Mouse (Mus musculus): ENCODE results near the gene Spem2. TPM values are rescaled to one million over a fixed set of nuclear protein-coding genes. Genes with fewer than 3 reads are reported as not detected.

The Spem2 gene
- total RNA-seq, 2 experiments from 2014 or later, result not detected

DNA sequence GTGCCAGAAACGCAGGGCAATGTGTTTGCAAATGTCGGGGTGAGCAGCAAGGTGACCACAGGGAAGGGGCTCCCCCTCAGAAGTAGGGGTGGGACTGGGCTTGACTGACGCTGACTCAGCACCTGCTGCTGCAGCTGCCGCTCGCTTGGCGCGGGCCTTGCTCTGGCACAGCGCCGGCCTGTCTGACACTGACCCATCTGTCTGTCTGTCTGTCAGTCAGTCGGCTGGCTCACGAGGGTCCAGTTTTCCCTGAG is 18.2 kb downstream of the Spem2 start:
- peak; percentile 78 to 79 for DNase-seq (ENCODE audit: low spot score in 2 of 2)

DNA sequence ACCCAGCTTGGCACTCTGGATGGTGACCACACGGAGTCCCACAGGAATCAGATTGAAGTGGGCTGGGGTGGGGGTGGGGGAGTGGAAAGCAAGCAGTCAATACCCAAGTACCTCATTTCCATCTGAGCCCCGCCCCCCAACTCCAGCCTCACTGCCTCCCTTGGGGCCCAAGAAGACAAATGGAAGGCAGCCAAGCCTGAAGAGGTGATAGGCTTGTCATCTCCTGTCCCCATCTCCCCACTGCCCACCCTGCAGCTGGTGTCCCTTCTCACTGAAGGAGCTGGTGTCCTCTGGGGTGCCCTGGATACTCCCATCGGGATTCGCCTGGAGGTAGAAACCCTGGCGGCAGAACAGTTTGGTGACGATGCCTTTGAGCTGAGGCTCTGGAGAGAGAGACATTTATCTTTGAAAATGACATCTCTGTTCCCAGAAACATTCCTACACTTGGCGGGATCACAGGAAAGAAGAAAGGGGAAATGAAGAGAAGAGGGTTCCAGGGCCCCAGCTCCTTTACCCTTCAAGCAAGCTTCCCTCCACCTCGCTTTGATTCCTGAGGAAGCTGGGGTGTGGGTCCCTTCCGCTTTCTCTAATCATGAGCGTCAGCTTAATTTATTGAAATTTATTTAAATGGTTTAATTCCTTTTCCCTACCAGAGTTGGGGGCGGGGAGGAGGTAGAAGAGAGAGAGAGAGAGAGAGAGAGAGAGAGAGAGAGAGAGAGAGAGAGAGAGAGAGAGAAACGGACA is 18.7 kb downstream of the Spem2 start:
- DNase-seq (ENCODE audit: low spot score in 2 of 2), result peak; percentile 38 to 46

DNA sequence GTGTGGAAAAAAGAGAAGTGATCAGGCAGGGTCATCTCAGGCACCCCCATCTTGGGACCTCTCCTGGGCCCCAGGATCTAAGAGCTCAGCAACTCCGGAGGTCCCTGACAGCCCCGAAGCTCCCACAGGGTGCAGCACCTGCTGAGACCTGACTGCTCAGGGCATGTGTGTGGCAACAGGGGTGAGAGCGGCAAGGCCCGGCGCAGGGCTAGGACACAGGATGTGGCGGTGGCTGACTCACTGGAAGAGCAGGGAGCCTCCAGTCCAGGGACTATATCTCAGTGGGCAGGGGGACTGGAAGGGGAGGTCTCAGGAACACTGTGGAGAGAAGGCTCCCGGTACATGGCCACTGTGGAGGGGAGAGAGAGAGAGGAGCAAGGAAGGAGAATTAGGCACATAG is 20.3 kb downstream of the Spem2 start:
- DNase-seq (ENCODE audit: low spot score in 2 of 2), result no peak

DNA sequence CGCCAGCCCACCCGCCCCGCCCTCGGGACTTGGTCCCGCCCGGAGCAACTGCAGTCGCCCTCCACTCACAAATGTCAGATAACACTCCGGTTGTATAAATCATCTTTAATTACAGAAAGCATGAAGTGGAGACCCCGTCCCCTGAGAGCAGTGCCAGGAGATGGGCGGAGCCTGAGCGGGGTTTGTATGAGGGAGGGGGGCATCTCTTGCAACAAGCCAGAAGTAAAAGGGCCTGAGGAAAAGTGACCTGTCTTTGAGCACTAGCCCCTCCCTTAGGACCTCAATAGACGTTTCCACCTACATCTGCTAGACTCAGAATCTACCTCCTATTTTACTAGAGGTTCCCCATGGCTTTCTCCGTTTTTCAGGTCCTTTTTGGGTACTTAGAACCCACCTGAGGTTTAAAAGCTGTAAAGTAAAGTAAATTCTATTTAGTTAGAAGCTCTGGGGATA is 22.3 kb downstream of the Spem2 start:
- no peak for DNase-seq (ENCODE audit: low spot score in 2 of 2)

DNA sequence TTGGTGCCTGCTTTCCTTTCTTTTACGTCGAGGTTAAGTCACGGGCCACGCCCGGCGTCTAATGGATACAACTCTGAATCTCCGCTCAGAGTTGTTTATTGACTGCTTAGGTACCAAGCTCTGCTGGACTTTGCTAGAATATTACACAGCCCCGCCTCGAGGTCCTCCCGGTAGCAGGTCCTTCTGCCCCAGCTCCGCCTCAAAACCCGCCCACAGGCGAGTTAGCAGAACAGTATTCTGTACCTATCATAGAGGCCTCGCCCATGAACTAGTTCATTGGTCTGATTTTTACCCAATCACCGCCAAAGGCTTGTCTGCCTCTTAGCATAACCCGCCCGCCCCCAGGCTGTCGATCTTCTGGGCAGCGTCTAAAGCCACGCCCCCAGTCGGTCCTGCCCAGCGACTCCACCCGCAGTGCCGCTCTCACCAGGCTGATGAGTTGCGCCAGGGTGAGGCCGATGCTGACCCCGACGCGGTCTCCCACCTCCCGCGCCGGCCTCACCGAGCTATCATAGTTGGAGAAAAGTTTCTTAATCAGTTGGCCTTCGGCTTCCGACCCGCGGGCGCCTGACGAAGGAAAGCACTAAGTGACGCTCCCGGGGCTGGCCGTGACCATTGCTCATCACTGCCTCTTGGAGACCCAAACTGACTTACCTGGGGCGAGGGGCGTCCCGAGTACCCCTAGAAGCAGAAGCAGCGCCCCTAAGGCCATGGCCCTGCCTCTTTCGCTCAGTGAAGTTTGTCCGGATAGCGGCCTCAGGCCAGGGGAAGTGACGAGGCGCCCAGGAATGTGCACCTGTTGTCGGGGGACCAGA is 22.9 kb downstream of the Spem2 start, which contains the start of gene Chrnb1:
Gene Chrnb1 (minus strand): TSS at position 776 of the 815 bp plus-strand sequence.
- peak; percentile 83 to 88 for DNase-seq (ENCODE audit: low spot score in 2 of 2)

DNA sequence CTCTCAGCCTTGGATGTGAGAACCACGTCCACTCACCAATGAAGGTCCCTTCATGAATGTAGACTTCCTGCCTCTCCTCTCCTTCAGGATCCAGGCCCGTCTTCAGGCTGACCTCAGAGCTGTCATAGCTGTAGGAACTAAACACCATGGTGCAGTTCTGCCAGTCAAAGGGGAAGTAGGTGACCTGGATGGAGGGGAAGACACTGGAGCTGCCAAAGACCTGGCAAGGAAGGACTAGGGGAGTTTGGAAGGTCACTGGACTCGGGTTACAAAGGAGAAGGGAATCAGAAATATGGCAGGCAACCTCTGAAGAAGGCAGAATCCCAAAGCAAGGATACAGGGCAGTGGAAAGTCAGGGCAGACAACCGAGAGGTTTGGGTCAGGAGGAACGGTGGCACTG is 24.8 kb downstream of the Spem2 start:
- no peak for DNase-seq (ENCODE audit: low spot score in 2 of 2)

DNA sequence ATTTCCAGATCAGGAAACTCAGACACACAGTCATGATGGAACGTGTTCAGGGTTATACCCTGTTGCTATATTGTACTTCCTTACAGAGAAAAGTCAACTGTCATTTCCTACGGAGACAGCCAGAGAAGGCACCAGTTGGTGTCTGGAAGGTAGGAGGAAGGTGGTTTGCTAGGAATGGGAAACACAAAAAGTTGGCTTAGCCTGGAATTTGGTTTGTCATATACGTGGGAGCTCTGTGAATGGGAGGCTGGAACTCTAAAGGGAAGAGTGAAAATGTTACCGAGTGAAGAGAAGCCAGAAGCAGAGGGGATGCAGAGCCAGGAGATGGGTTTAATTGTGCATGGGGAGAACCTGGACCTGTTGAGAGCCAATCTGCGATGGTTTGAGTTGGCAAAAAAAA is 26.8 kb downstream of the Spem2 start:
- no peak for DNase-seq (ENCODE audit: low spot score in 2 of 2)

DNA sequence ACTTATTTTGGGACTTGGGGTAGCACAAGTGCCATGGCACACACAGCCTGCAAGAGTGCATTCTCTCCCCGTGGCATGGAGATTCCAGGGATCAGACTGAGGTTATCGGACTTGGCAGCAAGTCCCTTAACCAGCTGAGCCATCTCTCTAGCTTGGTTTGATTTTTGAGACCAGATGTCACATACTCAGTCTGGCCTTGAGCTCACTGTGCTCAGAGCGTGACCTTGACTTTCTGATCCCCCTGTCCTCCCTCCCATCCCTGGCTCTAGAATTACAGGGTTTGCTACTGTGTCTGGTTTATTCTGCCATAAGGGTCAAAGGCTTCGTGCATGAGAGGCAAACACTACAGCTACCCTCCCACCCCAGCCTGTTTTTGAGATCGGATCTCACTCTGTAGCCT is 28.8 kb downstream of the Spem2 start:
- DNase-seq (ENCODE audit: low spot score in 2 of 2), result no peak

DNA sequence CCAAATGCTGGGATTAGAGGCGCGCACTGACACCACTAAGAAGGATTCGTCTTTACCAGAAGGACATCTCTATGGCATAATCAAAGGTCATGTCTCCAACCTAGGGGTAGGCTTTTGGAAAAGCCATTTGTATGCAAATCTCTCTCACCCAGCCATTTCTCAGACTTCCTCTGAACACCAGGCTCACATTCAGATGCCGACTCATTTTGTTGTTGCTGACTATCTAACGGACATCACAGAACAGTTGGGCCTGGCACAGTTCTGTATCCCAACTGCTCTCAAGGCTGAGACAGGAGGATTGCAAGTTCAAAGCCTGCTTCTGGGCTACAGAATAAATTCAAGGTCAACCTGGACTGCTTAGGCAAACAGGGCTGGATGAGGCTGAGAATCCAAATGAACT is 31.0 kb downstream of the Spem2 start:
- DNase-seq (ENCODE audit: low spot score in 2 of 2), result no peak

DNA sequence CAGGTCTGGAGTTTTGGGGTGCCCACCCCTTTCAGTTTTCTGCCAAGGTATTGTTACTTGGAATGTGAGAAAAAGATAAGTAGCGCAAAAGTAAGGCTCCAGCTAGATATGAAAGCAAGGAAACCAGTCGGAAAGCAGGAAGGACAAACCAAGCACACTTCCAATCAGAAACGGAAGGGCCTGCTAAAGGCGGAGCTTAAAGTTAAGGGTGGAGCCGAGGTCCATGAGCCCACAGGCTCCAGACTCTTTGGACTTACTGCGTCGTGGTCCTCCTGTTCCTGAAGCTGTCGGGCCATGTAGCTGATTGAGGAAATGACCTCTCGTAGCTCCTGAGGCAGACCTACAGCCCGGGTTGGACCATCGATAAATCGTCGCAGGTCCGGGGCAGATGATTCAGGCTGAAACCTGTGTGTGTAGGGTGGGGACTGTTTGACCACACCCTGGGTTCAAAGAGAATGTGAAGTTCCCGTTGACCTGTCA is 33.4 kb downstream of the Spem2 start:
- DNase-seq (ENCODE audit: low spot score in 2 of 2), result no peak

DNA sequence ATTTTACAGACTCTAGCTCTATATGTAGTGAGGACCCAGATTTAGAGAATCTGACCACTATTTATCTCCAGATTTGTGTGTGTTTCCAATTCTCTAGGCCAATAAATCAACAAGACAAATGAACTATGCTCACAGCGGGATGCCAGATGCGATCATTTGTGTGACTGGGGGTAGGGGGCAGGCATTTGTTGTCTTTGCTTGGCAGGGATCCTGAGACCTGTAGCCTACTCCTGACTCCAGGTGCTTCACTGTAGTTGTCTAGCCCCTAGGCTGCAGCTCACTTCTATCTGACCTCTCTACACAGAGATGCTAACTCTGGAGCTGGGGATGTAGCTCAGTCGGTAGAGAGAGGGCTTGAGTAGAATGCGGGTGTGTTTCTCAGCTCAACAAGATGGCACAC is 36.4 kb downstream of the Spem2 start:
- no peak for DNase-seq (ENCODE audit: low spot score in 2 of 2)

DNA sequence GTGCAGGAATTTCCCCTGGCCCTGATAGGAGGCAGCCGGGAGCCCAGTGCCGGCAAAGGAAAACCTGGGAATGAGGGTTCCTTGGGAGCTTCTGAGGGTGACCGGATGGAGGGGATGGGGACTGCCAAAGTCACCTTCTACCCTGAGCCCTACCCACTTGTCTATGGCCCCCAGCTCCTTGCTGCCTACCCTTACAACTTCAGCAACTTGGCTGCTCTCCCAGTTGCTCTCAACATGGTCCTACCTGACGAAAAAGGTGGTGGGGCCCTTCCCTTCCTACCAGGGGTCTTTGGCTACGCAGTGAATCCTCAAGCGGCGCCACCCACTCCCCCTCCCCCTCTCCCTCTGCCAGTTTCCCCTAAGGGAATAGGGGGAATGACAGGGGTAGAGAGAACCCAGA is 39.3 kb downstream of the Spem2 start:
- DNase-seq (ENCODE audit: low spot score in 2 of 2), result no peak

DNA sequence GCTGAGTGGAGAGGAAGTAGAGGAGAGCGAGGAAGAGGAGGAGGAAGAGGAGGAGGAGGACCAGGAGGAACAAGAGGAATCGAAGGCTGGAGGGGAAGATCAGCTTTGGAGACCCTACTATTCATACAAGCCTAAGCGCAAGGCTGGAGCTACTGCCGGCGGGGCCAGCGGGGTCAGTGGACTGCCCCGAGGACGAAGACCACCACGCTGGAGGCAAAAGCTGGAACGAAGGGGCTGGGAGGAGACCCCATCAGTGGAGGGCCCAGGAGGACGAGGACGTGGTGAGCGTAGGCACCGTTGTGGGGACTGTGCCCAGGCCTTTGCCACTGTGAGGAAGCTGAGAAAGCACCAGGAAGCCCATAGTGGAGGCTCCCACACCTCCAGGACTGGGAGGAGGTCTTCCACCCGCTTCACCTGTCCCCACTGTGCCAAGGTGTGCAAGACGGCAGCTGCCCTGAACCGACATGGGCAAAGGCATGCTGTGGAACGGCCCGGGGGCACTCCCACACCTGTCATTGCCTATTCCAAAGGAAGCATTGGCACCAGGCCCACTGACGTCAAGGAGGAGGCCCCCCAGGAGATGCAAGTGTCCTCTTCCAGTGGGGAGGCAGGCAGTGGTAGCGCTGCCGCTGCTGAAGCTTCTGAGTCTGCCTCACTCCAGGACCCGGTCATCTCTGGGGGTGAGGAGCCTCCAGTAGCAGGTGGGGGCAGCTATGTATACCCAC is 39.8 kb downstream of the Spem2 start:
- DNase-seq (ENCODE audit: low spot score in 2 of 2), result no peak

DNA sequence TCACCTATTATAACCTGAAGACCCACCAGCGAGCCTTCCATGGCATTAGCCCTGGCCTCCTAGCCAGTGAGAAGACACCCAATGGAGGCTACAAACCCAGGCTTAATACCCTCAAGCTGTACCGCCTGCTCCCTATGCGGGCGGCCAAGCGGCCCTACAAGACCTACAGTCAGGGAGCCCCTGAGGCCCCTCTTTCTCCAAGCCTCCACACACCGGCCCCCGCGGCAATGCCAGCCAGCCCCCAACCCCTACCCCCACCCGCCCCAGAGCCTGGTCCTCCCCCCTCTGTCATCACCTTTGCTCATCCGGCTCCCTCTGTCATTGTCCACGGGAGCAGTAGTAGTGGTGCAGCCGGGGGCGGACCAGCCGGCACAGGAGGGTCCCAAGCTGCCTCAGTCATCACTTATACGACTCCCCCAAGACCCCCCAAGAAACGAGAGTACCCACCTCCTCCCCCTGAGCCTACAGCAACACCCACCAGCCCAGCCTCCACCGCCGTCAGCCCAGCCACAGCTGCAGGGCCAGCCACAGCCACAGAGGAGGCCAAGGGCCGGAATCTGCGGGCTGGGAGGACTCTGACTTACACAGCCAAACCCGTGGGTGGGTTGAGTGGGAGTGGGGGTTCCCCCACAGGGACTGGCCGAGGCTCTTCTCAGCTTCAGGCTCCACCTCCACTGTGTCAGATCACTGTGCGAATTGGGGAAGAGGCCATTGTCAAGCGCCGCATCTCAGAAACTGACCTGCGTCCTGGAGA is 40.6 kb downstream of the Spem2 start:
- DNase-seq (ENCODE audit: low spot score in 2 of 2), result no peak

DNA sequence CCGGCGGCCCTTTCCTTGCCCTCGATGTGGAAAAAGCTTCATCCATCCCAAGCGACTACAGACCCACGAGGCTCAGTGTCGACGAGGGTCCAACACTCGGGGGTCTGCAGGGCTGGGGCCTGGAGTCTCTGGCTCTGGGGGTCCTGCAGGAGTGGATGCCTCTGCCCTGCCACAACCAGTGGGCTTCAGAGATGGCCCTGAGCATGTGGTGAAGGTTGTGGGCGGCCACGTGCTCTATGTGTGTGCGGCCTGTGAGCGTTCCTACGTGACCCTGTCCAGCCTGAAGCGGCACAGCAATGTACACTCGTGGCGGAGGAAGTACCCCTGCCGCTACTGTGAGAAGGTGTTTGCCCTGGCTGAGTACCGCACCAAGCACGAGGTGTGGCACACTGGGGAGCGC is 41.8 kb downstream of the Spem2 start:
- no peak for DNase-seq (ENCODE audit: low spot score in 2 of 2)

DNA sequence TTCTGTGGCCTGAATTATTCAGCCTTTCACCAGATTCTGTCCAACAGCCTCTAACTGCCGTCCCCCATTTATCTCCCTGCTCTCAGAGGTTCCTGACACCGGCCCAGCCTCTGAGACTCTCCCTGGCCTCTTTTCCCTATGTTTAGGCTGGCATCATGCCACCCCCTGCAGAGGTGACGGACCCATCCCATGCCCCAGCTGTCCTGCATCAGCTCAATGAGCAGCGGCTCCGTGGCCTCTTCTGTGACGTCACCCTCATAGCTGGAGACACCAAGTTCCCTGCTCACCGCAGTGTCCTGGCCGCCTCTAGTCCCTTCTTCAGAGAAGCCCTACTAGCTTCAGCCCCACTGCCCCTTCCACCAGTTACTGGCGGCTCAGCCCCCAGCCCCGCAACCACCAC is 42.5 kb downstream of the Spem2 start:
- no peak for DNase-seq (ENCODE audit: low spot score in 2 of 2)

DNA sequence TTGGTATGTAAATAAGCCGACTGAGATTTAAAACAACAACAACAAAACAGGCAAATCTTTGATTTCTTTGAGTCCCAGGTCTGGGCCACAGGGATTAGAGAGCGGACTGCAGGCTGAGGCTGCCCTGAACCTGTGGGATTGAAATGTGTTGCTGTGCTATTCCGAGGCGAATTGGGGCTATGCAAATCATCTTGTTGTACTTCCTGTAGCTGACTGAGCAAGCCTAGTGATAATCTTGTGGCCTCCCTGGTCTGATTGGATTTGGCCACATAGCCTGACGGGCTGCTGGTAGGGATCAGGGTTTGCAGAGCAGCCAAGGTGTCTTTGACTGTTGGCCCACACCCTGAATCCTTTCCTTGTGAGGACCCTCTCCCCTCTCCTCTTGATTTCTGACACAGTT is 43.3 kb downstream of the Spem2 start:
- DNase-seq (ENCODE audit: low spot score in 2 of 2), result no peak

DNA sequence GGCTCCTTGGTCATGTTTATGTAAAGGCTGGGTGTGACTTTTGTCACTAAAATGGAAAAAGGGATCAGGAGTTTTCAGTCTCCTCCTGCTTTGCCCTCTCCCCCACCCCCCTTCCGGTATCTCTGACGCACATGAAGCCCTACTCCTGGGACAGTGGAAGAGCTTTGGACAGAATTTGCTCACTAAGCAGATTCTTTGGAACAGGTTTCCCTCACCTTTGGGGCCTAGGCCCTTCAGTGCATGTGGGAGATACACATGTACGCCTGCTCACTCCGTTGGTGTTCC is 50.7 kb downstream of the Spem2 start:
- DNase-seq (ENCODE audit: low spot score in 2 of 2), result no peak

DNA sequence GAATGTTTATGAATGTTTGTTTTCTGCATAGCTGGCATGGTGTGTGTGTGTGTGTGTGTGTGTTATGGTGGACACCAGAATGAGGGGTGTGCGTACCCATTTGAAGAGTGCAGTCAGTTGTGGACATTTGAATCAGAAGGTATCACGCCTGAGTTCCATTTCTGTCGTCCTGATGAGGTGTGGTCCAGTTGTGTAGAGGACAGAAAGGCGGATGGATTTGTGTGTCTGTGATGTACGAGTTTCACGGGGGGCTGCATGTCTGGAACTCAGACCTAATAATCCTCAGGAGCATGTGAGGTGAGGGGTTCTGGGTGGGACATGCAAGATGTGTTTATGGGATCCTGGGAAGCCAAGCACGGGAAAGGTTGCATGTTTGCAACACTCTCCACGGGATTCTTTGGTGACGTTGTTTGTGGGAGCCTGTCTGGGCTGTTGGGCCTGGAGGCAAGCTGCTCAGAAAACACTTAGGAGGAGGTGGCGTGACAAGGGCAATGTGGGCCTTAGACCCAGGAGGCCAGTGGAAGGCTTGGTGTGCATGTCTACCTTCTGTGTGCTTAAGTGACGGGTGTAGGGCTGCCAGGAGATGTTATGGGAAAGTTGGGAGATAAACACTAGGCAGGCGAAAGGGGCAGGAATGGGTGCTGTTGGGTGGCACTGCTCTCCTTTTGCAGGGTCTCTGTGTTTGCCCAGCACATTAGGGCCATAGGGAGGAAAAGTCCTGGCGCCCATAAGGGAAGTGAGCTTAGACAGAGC is 51.2 kb downstream of the Spem2 start:
- no peak for DNase-seq (ENCODE audit: low spot score in 2 of 2)

All from layer of hippocampus, postnatal 10 days (tissue).